Mouse (Mus musculus) layer of hippocampus, postnatal 10 days (tissue): ENCODE data around the gene Capn1. TPM values are rescaled to one million over a fixed set of nuclear protein-coding genes. Genes with fewer than 3 reads are reported as not detected.

ENCODE experiments used
- DNase-seq, 2 experiments: peaks; one replicate each; pipeline ENCODE4 v3.0.0; 2021; ENCODE audit warnings: low spot score in 2 of 2
- total RNA-seq, 2 experiments: library from RNA; stranded (reverse); gene quantifications; 2 replicates each; pipeline ENCODE4 v1.2.3; 2021

Capn1 gene
- total RNA-seq, 2 experiments from 2014 or later: 17.7 to 19.1 TPM

DNA sequence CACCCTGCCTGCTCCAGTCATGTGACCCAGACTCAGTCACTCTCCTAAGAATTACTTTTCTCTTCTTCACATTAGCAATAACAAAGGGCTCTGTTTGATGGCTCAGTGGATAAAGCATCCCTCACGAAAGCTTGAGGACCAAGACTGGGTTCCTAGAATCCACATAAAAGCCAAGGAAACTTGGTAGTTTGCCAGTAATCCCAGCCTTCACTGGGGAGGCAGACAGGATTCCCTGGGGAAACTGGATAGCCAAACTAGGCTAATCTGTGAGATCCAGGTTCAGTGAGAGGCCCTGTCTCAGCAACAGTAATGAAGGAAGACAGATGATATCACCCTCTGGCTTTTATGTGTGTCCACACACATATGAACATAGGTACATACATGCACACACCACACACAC is 24.8 kb downstream of the Capn1 start:
- no peak for DNase-seq

DNA sequence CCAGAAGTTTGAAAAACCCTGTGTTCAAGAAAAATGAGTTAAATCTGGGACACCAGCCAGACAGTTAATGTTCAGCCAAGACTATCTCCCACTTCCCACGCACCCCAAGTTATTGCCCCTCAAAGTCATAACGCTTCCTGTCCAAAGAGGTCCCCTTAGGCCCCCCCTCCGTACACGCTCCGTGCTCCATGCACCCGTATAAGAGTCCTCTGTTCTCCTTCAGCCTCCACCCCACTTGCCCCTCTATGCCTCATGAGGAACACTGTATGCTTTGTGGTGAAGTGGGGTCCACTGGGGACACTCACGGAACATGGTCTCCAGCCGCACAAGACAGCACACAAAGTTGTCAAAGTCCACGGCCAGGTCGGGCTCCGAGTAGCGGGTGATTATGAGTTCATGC is 25.7 kb downstream of the Capn1 start:
- no peak for DNase-seq

DNA sequence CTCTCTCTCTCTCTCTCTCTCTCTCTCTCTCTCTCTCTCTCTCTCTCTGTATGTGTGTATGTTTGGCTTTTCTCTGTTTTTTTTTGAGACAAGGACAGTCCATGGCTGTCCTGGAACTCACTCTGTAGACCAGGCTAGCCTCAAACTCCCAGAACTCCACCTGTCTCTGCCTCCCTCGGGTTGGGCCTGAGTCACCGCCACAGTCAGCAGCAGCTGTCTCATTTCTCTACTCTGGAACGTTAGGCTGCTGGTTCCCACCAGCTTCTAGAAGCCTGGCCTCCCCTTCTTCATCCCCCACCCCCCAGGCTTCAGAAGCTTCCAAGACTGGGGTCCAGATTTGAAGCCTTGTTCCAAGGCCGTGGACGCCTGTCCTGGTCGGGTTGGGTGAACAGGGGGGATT is 26.1 kb downstream of the Capn1 start:
- no peak for DNase-seq

DNA sequence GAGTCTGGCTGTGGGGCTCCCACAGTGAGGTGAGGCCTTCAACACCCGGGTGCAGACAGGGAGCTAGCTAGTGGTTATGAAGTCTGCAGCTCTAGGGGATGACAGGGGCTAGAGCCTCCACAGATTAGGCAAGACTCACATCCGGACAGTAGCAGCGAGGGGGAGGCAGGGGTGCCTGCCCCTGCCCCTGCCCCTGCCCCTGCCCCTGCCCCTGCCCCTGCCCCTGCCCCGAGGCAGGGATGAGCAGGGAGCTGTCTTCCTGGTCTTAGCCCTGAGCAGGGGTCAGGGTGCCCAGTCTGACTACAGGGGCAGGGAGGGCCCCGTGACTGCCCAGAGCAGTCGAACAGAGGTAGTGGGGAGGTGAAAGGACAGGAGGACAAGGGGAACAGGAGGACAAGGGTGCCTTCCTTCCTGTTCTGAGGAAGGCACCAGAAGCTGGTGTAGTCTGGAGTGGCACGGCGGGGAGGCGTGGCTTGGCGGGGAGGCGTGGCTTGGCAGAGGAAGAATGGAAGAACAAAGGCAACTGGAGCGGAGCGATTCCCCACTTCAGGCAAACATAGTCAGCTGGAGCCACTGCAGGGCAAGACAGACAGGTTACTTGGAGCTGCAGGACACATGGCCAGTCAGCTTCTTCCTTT is 26.8 kb downstream of the Capn1 start:
- DNase-seq: peak; percentile 71 to 79

DNA sequence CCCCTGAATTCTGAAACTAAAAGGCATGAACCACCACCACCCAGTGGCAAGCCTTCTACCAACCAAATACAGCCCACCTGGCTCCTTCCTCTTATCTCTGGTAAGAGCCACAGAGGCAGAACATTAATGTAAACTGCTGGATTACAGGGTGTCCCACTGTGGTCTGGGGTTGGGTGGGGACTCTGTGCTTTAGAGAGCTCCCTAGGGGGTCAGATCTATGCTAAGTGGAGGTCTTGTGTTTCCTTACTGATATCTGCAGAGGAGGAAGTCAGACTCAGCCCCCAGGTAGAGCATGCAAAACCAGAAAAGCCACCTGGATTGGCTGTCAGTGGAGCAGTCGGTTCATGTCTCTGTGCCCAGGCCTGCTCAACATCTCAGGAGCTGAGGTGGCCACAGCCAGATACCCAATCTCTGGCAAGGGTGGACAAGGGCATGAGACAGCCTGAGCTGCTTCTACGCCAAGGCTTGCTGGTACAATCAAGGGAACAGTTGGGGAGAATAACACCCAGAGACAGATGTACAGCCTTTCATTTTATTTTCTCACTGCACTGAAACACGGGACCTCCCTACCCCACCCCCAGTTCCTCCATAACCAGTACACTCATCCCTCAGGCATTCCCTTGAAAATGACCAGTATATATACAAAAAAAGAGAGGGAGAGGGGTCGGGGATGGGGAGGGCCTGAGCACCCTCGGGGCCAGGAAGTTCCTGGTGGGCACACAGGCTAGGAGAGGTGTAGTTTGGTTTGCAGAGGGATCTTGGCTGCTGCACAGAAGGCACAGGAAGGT is 27.5 kb downstream of the Capn1 start:
- no peak for DNase-seq

DNA sequence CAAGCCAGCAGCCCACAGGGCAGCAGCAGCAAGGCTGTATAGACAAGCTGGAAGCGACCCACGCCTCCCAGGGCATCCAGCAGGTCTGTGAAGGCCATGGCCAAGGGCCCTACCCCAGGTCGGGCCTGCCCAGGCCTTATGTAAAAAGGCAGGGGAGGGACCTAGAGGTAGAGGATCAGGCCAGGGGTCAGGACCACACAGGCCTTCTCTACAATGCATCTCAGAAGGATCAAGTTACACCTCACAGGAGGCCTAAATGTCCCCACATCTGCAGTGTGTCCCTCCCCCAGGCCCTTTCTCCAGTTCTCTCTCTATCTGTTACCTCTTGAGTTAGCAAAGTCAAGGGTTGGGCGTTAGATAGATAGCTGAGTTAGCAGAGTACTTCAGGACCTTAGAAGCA is 29.7 kb downstream of the Capn1 start, which contains the start of gene Slc22a20:
Slc22a20 (minus strand) TSS at position 101 of the 400 bp plus-strand sequence.
- DNase-seq: no peak

DNA sequence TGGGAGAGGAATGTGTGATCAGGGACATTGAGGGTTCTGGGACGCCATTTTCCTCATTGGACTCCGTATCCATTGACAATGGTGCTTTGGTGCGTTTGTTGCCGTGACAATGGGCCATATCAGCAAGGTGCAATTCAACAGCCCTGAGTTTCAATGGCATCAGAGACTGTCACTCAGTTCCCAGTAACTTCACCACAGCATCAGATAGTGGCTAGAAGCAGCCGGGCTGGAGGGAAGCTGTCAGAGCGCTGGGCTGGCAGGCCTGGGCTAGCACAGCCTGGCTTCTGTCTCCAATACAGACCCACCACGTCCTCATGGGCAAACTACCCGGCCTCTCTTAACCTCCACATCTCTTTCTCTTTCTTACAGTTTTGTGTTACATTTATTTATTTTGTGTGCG is 35.2 kb downstream of the Capn1 start:
- no peak for DNase-seq

DNA sequence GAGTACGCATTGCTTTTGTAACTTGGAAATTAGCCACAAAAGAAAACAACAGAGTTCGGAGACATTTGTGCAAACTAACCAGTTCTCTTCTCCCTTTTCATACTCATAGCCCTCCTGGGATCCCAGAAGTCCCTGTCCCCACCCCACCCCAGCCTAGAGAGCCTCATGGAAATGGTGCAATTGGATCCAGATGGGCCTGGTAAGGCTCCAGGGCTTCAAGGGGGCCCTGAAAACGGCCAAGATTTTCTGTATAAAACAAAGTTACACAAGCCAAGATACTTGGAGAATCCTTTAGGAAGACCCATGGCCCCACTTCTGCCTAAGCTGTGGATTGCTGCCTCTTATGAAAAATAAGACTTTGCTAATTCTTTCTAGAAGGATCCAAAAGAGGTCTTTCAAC is 38.0 kb downstream of the Capn1 start:
- DNase-seq: peak in 1 of 2 experiments; percentile 19

DNA sequence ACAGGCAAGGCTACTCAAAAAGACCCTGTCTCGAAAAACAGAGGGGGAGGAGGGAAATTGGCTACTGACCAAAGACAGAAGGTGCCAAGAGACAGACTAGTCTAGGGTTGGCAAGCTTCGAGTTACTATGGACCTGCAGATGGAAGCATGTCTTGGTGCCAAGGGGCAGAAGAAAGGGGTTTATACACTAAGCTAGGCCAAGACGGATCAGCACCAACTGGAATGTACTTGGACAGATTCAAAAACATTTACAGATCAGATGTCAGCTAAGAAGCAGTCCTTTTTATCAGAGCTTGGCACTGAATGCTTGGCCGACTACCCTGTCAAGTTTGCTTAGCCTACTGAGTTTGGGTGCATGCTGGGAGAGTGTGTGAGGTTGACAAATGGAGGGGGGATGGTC is 40.0 kb downstream of the Capn1 start:
- peak; percentile 74 to 80 for DNase-seq

DNA sequence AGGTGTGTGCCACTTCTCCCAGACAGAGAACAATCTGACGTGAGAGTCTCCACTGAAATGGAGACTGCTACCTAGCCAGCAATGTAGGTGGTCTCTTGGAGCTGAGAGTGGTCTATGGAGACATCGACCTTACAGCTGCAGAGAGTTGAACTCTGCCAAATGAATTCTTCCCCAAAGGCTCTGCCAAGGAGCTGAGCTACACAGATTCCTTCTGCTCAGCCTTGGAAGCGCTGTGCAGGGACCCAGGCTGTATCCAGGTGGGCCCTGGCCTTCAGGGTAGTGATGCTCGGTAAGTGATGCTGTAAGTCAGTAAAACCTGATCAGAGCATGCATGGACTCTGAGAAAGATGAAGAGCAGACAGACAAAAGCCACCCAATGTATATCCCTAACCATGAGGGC is 40.6 kb downstream of the Capn1 start:
- no peak for DNase-seq

DNA sequence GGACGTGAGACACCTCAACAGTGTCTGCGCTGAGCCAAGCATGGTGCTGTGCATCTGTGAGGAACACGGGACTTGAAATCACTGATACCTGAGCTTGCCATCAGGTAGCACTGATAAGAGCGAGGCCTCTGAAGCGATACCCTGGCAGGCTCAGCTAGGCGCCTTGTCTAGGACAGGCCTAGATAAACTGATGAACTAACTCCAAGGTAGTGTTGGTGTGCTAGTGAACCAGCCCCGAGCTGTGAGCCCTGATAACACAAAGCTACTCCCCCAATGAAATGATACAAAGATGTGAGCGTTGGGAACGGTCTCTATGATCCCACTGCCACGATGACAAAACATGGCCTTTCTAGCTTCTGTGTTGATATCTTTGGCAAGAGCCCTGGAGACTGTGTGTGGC is 48.0 kb downstream of the Capn1 start:
- no peak for DNase-seq

DNA sequence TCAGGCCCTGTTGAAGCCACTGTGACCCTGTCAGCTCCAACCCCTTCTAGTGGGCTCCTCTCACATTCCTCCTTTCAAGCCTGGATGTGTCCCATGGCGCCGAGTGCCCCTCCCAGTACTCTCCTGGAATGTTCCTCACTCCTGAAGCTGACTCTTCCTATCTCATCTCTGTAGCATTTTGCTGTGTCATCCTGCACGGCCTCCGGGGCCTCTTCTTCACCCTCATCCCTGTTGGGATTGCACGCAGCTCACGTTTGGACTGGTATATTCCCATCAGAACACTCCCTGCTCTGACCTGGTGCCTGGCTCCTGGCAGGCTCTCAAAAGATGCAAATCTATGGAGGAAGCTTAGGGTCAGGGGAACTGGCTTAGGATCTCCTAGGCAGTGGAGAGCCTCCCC is 48.9 kb downstream of the Capn1 start:
- DNase-seq: no peak

DNA sequence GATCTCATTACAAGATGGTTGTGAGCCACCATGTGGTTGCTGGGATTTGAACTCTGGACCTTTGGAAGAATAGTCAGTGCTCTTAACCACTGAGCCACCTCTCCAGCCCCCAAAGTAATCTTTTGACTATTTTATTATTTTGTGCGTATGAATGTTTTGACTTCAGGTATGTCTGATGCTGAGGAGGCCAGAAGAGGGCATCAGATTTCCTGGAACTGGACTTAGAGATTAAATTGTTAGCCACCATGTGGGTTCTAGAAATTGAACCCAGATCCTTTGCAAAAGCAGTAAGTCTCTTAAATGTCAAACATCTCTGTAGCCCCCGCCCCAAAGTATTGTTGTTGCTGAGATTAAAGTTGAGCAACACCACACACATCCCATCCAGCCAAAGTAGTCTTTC is 49.8 kb downstream of the Capn1 start:
- no peak for DNase-seq

DNA sequence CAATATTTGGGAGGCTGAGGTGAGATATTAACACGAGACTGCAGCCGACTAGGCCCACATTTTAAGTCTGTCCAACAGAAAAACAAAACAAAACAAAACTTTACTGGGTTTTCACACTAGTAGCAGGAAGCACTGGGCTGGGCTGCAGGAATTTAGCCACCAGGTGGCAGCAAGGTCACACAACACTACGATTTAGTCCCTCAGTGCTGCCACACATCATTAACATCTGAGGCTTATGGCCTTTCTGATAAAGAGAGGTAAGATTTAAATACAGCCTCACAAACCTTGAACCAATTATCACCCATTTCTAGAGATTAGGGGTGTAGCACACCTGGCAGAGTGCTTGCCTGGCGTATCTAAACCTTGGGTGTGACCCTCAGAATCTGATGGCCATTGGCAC is 50.4 kb downstream of the Capn1 start:
- peak; percentile 82 for DNase-seq

DNA sequence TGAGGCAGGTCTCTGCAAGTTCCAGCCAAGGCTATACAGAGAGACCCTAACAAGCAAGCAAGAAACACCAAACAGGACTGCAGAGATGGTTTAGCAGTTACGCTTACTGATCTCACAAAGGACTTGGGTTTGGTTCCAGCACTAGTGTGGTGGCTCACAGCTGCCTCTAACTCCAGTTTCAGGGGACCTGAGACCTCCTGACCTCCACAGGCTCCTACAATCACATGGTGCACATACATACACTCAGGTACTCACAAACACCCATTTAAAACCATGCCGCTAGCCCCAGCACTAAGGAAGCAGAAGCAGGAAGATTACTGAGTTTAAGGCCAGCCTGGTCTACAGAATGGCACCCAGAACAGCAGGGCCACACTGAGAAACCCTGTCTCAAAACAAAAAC is 50.9 kb downstream of the Capn1 start:
- DNase-seq: no peak

DNA sequence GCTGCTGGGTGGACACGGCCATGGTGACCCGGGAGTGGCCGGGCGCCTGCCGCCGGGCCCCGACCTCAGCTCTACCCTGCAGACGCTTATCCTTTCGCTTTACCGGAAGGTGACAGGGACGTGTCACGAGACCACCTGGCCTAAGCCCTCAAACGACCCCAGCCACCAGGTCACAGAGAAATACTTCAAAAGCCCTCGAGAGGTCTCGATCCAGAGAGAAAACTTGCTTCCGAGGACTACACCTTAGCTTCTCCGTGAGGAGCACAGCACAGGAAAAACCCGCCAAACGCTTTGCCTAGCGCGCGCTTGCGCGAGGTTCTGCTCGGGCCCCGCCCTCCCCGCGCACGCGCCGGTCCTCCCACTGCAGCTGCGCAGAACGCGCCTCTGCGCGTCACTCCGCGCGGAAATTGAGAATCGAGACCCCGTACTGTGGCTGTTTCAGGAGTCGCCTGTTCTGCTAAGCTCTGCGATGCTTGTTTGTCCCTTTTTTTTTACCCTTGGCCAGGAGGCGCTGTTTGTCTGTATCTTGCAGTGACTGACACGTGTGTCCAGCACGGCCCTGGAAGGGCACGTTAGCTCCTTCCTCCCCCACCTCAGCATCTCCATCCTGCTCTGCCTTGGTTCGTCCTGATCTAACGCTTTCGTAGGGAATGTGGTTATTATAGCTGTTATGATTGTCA is 51.7 kb downstream of the Capn1 start, which contains the start of gene Pola2:
Pola2 (minus strand) TSS at position 320 of the 680 bp plus-strand sequence.
- DNase-seq: peak; percentile 83 to 89

DNA sequence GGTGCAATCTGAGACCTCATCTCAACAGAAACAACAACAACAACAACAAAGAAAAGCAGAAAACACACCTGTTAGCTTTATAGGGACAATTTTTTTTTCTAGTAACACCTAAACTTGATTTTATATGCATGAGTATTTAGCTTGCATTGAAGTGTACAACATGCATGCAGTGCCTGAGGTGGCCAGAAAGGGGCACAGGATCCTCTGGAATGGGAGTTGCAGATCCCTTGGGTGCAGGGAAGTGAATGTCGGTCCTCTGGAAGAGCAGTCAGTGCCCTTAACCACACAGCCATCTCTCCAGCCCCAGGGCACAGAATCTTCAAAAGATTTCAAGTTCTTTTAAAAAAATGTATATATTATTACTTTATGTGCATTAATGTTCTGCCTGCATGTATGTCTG is 53.0 kb downstream of the Capn1 start:
- no peak for DNase-seq

DNA sequence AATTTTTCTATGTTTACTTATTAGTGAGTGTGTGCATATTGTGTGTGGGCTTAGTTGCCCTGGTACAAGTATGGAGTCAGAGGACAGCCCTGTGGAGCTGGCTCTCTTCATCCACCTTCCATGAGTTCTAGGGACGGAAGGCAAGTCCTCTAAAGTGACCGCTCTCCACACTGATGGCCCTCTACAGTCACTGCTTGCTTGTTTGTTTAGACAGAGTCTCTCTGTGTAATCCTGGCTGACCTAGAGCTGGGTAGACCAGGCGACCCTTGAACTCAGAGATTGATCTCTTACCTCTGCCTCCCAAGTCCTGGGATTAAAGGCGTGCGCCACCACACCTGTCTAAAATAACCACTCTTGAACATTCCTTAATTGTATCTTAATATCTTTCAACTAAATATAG is 58.3 kb downstream of the Capn1 start:
- DNase-seq: no peak

DNA sequence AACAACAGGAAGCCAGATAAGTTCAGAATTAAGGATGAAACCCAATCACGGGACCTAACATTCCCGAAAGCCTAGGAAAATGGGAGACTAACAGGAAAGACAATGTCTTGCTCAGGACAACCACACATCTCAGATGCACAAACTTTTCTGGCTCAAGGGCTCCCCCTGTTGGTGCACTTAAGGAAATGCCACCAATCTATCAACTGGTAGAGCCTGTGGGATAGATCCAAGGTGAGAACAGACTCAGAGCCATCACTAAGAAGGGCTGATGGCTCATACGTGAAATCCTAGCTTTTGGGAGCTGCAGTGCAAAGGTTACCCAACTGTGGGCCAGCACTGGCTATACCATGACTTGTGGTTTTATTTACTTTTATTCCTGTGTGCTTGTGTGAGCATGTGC is 59.0 kb downstream of the Capn1 start:
- peak; percentile 80 to 87 for DNase-seq

DNA sequence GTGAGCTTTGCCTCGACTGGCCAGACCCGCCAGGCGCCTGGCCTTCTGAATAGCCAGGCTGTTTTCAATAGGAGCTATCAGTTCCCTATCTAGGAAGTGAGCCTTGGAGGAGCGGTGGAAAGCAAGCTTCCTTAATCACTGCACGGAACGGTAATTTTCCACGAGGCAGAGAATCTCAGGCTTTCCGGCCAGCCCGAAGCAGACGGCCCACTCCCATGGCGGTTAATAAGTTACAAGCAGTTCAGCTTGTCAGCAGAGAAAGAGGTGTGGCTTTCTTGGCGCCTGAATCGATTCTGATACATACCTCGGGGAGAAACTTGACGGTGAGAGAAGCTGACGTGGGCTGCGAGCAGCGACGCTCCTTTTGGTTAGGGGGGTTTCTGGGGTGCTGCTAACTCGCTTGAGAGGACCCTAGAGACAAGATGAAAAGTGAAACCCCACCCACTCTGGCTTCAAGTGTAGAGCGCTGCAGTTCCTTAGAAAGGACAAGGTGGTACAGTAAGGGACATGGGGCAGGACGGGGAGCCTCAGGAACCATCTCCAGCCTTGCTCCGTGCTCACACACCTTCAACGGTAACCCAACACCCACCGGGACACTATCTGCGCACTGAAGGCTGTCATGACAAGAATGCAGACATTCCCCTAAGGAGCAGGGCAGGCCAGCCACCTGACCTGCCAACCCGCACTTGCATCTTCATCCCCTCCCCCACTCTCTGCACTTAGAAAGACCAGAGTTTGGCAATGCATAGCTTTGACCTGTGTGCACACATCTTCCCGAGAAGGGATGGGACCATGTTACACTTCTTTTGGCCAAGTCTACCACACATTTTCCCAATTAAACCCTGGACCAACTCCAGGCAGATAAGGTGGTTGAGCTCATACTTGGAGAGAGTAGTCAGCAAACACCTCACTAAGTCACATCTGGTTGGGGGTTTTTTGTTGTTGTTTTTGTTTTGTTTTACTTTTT is 59.7 kb downstream of the Capn1 start:
- DNase-seq: no peak

DNA sequence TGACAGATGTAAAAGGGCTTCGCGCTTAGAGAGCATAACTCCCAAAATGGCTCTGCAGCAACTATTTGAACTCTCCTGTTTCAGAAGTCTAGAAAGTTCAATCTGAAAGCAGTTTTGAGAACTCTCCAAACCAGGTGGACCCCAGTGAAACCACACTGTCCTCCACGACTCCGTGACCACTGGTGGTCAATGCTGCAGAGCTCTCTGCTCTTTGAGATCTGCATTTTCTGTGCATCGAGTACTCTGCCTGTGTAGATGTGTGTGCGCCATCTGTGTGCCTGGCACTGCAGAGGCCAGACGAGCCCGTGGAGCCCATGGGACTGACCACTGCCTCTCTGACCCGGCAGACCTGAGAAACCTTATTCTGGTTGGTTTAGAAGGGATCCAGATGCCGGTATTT is 60.8 kb downstream of the Capn1 start:
- no peak for DNase-seq
